Mouse (Mus musculus) layer of hippocampus, postnatal 36 days (tissue): ENCODE results near the gene Dpysl5. TPM values are rescaled to one million over a fixed set of nuclear protein-coding genes. Genes with fewer than 3 reads are reported as not detected.

Experiments
- DNase-seq, 2 experiments: peaks; one replicate each; pipeline ENCODE4 v3.0.0; 2022
- total RNA-seq, 2 experiments: library from RNA; stranded (reverse); gene quantifications; 2 replicates each; pipeline ENCODE4 v1.2.3; 2021

The Dpysl5 gene
- total RNA-seq, 2 experiments from 2014 or later = 35.6 to 40.2 TPM

DNA sequence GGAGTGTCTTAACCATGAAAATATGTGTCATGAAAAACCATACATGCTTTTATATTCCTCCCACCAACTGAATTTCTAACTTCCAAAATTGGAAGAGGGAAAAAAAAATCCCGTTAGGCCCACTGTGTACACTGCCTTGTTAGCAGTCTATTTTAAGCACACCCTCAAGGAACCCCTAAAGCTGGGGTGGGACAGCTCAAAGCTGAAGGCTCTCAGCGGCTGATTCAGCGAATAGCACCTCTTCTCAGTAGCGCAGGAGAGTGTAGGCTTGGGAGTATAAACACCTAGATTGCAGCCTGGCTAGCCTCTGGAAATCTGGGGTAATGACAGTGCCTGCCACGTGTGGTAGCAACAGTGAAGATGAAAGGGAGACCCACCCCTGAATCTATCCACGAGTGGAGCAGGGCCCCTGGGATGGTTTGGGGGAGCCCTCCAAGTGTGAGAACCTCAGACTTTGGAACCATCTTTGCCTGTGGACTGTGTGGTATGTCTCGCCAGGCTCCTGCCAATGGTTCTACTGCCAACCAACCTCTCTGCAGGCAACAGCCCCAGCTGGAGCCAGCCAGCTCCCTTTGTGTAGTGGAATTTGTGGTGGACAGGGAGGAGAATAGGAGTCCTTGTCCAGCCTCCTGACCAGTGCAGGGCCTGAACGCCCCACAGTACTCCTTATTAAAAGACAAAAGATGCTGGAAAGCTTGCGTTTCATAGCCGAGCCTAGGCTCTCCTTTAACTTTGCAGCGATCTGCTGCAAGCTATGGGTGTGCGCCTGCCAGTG, 54.4 kb downstream of the Dpysl5 start:
- no peak for DNase-seq

DNA sequence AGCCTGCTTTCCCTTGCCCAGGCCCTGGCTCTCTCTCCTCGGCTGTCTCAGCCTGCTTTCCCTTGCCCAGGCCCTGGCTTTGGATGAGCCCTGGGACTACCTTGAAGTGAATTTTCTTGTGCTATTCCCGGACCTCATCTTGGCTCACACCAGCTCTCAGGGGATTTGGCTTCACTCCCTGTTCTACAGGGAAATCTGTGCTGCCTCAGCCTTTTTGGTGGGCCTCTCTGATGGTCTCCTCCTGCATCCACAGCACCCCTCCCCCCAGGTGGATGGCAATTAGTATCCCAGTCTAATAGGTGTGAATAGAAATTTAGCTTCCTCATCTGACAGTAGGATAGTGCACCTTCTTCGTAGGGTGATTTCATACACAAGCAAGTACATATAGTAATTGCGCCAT, 56.7 kb downstream of the Dpysl5 start:
- no peak for DNase-seq

DNA sequence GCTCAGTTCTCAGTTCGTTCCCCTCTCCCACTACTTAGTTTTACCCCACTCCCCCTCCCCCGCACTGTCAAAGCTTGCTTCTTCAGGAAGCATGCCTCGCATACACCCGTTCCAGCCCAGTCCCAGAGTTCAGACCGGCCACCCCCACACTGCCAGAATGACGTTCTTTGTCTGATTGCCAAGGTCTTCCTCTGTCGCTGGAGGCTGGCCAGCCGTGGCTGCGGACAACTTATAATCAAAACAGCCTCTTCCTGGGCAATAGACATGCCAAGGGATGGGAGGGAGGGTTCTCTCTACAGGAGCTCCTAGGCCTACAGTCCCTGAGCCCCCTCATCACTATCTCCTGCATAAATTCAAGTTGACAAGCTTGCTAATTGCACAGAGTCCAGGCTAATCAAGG, 57.2 kb downstream of the Dpysl5 start:
- no peak for DNase-seq

DNA sequence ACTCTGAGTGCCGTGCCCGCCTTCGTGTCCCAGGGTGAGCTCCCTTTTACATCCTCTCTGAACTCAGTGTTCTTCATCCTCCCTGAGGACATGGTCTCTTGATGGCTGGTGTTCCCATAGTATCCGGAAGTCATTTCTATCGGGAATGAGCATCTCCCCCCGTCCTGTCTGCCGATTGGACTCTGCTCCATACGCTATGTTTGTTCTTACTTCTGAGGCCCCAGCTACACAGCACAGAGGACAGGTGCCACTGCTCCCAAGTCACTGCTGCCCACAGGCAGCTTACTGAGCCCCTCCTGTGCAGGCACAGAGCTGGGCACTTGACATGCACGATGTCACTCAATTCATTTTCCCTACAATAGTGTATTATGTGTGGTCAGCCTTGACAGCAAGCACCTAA, 57.7 kb downstream of the Dpysl5 start:
- DNase-seq = no peak

DNA sequence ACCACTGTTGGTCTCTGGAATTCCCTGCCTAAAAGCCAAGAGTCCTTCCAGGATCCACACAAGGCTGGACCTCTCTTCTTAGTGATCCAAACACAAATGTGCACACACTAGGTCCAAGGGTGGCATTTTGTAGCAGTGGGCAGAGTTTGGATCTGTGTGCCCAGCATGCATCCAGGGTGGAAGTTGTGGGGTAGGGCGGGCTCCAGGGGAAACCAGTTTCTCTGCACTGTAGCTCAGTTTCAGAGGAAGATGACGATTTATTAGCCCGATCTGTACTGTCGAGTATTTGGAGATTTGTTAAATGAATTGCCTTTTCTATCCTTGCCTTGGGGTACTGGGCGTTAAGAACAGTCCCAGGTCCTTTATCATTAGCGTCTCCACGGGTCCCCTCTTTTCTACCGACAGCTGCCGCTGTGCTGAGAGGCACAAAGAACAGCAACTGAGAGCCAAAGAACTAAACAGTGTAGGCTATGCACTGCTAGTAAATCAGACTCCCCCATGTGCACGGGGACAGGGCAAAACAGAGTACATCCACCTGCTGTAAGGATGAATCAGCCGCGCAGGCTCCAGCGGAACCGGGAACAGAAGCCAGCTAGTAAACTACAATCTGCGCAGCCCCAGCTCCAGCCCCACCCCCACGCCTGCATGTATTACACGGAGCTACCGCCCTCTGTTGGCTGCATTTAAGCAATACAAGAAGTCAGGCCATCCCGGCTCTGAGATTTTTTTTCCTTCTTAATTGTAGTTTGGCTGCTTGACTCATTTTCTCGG, 63.4 kb downstream of the Dpysl5 start:
- DNase-seq = peak; percentile 89

DNA sequence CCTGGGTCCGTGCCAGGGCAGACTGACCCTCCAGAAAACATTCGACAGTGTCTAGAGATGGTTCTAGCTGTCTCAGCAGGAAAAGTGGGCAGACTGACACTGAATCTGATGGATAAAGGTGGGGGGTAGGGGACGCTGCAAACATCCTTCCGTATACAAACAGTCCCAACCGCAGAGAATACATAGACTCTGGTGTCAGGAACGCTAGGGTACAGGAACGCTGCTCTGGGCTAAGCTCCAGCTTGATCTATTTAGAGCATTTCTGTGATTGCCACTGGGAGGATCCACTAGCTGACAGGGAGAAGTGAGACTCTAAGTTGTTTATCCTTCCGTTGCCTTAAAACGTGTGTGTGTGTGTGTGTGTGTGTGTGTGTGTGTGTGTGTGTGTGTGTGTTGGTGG, 69.3 kb downstream of the Dpysl5 start:
- DNase-seq = peak; percentile 45 to 62

DNA sequence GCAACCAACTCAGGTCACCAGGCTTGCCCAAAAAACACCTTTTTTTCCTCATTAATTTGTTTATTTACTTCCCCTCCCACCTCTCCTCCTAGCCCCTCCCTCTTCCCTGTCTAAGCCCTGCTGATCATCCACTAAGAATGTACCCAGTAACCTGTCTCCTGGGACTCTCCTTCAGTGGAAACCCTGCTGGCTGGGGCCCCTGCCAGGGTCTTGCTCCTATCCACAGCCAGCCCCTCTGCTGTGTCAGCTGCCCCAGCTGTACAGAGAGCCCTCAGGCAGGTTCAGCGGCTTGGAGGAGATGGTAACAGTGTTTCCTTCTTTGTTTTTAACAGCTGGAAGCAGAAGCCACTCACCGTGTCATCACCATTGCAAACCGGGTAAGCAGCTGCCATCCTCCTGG, 69.8 kb downstream of the Dpysl5 start:
- no peak for DNase-seq

DNA sequence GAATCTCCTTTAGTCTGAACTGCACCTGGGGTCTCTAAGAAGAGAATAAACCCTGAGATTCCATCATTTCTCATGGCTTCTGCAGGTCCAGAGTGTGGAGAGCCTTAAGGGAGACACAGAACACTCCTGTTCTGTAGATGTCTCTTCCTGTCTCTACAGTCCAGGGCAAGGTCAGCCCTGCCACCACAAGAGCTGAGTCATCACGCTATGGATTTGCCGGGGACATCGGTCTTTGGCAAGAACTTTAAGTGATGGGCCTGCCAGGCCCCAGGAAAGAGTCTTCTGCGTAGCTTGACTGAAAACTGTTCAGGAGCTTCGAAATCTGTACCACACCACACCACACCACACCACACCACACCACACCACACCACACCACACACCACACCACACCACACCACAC, 76.0 kb downstream of the Dpysl5 start:
- DNase-seq = no peak

DNA sequence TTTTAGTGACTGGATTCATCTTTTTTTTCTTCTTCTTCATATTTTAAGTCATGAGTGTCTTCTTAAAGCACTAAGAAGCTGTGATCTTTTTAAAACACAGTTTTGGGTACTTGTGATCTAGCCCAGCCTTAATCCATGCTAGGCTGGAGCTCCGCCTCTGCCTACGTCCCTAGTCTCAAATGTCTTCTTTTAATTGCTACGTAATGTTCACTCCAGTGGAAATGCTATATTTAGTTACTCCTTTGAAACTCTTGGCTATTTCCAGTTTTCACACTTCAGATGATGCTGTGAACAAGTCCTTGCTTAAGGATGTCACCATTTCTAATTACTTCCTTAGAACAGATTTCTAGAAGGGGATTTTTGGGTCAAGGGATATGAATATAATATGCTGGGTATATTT, 78.7 kb downstream of the Dpysl5 start:
- DNase-seq = no peak

DNA sequence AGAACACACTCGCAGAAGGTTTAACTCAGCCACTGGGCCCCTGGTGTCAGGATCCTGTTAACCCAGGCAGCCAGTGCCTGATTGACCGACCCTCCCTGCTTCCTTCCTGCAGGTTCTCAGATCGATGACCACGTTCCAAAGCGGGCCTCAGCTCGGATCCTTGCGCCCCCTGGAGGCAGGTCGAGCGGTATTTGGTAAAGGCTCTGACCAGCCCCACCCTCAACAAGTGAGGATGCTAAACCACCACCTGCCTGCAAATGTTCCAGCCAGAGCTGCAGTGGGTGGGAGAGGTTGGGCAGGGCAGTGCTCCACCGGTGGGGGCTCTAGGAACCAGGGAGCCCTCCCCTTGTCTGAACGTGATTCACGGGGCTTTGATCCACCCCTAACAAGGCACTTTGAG, 84.8 kb downstream of the Dpysl5 start:
- DNase-seq = peak; percentile 75 to 76

DNA sequence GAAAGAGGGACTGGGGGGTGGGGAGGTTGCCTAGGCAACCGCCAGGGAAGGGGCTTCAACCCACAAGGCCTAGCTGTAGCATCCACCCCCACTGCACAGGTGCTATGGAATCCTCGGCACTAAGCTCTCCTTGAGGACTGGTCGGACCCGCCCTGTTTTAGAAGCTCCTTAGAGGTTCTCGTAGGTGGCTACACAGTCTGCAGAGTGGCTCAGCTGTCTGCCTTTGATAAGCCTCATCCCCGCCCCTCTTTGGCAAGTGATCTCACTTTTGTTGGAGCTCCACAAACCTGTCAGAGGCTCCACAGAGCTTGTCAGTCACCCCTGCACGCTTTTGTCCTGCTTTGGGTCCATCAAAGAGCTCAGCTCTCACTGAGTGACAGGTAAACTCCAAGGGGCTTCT, 86.1 kb downstream of the Dpysl5 start:
- no peak for DNase-seq

DNA sequence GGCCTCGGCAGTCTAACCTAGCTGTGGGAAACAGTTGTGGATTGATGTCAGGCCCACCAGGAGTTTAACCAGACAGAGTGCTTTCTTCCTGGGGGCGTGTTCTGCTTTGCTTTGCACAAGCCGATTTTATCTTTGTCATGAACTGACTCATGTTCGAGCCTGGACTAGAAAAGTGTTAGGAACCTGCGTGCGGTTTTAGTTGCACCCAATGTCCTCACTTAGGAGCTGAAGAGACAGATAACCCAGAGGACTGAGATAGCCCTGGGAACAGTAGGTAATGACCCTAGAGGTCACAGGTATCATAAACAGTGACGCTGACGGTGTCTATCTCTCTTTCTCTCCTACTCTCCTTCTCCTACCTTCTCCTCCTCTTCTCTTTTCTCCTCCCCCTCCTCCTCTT, 86.6 kb downstream of the Dpysl5 start:
- DNase-seq = no peak

DNA sequence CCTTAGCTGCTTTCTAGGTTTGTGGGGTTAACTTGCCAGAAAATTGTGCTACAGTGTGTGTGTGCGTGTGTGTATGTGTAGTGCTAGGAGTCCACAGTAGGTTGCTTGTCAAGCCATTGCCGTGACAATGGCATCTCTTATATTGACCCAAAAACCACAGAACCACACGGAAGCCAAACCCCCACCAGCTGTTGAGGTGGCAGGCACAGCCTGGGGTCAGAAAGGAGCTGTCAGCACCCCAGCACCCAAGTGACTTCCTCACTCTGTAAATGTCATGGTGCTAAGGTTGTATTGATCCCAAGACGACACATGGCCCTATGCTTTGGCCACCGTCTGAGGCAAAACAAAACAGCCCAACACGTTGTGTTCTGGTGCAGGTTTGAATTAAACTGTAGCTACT, 87.6 kb downstream of the Dpysl5 start:
- DNase-seq = no peak

DNA sequence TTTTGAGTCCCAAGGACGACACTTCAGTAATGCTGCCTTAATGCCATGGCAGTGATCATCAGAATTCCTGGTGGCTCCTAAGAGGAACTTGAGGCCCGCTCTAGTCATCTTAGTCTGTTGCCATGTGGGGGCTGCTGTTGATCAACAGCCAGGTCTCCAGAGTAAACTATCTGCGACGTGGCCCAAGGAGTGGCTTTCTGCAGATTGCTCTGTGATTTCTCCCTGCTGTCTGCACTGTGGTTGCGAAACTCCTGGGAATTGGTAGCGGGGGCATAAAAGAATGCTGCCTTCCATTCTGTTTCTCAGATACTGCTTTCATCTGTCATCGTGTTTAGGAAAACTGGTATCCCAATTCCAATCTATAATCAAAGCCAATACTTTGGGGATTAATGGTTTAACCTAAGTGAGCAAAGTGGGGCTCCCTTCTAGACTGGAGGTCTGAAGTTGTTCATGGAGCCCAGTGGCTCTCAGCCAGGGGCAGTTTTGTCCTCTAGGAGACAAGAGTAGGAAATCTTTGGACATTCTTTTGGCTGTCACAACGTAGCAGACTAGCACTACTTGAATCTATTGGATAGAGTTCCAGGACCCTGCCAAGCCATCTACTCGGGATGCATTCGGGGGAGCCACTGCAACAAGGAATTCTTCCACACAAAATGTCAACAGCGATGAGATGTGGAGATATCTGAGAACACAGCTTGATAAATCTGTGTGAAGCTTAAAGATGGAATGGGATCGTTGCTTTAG, 91.5 kb downstream of the Dpysl5 start:
- DNase-seq = no peak

DNA sequence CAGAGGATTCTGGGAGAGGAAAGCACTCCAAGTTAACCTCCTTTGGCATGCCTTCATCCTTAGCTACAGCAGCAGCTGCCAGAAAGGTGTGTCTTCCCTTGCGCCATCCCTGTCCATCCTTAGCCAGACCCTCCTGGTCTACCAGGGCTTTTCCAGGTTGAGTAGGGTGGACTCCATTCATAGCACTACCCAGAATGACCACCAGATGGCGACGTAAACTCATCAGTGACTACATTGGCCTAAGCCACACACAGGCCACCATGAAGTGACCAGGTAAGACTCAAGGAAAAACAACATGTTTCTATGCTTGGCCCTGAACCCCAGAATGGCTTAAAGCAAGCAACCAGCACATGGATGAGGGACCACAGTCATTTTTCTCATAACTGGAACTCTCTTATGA, 94.7 kb downstream of the Dpysl5 start:
- DNase-seq = peak; percentile 73 to 83

DNA sequence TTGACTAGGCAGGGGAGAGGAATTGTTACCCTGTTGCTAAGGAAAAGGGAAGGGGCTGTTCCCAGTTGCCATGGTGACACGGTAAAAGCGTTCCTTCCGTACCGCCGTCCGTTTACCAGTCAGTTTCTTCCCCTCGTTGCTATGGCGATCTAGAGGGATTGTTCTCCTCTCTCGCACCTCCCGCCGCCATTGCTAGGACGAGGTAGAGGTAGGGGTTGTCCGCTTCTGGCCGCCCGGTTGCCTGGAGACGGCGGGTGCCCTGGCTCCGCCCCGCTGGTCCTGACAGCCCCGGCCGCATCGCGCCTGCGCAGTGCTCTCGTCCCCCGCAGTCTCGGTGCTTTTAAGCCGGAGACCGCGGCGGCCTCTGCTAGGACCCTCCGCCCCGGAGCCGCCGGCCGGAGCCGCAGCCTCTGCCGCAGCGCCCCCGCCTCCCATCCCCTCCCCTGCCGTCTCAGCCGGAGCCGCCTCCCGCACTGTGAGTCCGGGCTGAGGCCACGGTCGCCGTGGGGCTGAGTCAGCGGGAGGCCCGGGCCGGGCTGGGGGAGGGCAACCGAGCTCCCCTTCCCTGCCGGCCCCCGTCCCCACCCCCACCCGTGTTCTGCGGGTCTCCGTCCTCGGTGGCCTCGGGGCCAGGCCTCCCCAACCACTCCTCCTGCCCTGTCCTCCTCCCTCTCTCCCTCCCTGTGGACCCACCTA, 103.2 kb downstream of the Dpysl5 start, which contains the start of gene Mapre3:
Mapre3 (plus strand) TSS at position 218 of the 696 bp plus-strand sequence.
- DNase-seq = peak; percentile 94

DNA sequence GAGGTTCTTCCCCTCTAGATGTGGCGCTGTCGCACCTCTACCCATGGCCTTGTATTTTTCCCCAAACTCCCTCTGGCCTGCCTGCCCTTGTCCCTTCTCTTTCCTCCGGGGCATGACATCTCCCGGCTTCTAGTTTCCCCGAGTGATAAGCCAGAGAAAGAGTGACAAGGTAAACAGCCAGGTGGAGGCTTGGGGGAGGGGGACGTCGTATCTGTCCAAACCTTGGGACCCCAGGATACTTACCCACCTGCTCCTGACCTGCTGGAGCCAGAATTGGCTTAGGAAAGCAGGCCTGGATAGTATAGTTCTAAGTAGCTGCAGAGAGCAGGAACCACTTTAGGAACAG, 103.7 kb downstream of the Dpysl5 start:
- DNase-seq = no peak

DNA sequence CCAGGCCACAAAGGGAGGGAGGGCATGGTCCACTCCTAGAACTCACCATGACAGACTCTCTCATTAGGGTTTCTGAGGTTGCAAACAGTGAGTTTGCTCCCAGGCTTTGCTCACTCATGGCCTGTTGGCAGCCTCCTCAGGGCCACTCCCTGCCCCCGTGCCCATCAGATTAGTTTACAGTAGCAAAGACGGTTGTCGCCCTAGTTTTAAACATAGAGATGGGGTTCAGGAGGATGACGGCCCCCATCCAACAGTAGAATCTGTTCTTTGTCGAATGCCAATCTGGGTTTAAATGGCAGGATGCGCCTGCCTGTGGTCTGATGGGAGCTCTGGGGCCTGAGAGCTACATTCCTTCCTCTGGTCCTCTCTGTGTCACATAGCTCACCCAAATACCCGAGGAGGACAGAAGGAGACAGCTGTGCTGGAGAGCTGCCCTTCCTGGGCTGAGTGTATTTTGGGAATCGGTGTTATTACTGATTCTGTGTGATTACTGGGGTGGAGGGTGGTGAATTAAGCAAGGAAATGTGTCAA, 105.0 kb downstream of the Dpysl5 start:
- DNase-seq = no peak

DNA sequence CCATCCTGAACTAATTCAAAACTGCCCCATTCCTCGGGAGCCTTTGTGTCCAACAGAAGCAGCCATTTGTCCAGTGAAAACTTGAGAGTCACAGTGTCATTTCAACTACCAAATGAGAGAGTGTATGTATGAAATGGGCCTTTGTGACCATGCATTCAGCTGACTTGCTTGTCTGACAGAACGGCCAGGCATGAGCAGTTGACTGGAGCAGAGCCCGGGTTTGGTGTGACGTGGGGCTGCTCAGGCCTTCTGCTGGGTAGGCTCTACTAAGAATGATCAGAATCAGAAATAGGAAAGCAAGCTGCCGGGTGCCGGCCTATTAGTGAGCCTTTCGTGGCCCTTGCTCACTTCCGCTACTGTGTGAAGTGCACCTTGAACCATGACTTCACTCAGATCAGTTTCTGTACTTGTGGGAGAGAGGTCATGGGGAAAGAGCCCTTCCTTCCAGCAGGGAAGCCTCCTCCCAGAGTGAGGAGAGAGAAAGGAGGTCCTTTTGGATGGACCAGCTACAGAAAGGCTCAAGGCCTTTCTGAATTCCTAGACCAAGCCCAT, 107.5 kb downstream of the Dpysl5 start:
- peak in 1 of 2 experiments; percentile 56 for DNase-seq

DNA sequence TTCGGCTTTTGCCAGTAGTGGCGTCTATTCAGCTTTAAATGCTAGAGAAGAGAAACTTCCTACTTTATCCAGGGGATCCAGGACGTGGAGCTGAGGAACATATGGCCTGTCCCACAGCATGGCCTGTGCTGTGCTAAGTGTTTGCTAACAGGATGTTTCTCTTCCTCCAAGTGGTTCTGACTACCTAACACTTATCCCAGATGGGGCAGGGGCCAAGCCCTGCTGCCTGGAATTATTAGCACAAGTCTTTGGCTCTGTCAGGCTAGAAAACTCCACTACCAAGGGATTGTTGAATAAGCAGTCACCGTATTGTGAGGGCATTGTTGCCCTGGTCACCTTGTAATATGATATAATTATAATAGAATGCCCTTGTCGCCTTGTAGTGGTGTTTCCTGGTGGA, 111.3 kb downstream of the Dpysl5 start:
- DNase-seq = no peak

DNA sequence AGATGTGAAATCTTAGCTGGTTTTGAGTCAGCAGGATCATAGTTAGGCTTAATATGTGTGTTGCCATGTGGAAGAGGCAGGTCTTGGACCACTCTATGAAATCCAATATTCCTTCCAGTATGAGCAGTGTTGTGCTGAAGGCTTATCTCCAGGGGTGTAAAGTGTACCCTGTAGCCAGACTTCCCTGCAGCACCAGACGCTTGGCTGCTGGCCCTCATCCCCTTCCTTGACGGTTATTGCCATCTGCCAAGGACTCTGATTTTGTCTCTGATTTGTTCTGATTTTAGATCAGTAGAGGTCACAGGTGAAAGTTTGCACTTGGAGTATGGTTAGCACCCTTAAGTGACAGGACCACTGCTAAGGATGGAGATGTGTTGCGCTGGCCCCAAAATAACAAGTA, 111.7 kb downstream of the Dpysl5 start:
- no peak for DNase-seq
